Mouse (Mus musculus) brain, adult 10 weeks (tissue): ENCODE measurements around the gene Gm17428. TPM values are rescaled to one million over a fixed set of nuclear protein-coding genes. Genes with fewer than 3 reads are reported as not detected.

Experiments used
- polyA plus RNA-seq: library from polyadenylated mRNA; stranded (reverse); fragments of 350-450 nt; fragmentation: Illumina TruSeq; extraction: RNeasy Lipid Tissue Mini Kit (QIAGEN cat#74804); gene quantifications from one replicate; pipeline ENCODE4 v1.2.3, GENCODE M21; 2015; ENCODE audit warnings: low read depth, low replicate concordance

Gm17428 gene
- polyA plus RNA-seq, result not detected

DNA sequence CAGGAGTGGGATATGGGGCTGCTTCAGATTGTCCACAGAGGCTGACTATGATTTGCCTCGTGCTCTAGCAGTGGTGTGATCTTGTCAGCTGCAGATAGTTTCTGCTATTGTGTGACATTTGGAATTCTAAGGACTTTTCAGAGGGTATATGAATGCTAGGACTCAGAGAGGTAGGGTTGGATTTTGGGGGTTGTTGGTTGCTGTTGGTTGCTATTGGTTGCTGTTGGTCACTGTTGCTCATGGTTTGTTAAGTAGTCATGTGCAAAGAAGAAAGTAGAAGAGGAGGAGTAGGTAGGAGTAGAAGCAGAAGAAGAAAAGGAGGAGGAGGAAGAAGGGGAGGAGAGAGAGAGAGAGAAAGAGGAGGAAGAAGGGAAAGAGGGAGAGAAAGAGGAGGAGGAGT lies at the start of gene Gm17428:
Gene Gm17428, plus strand, starts transcription at position 301 of the 400 bp plus-strand sequence.

DNA sequence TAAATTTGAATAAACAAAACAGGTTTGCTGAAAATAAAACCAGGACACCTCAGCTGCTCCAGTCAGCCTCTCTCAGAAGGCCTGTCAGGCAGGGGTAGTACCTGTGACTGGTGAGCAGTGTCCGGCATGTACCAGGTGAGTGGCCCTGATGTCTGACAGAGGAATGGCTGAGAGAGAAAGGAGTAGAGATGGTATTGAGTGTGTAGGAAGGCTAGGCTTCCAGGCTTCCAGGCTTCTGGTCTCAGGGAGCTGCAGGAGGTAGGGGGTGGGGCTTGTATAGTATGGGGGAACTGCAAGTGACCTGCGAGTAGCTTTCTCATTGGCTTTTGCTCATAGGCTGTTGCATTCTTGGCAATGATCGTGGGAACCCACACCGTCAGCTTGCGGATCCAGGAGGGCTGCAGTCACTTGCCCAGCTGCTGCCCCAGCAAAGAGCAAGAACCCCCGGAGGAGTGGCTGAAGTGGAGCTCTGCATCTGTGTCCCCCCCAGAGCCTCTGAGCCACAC lies 44.0 kb upstream of the Gm17428 start, which contains the start of gene Il25:
Gene Il25, plus strand, starts transcription at position 51 of the 506 bp plus-strand sequence.

DNA sequence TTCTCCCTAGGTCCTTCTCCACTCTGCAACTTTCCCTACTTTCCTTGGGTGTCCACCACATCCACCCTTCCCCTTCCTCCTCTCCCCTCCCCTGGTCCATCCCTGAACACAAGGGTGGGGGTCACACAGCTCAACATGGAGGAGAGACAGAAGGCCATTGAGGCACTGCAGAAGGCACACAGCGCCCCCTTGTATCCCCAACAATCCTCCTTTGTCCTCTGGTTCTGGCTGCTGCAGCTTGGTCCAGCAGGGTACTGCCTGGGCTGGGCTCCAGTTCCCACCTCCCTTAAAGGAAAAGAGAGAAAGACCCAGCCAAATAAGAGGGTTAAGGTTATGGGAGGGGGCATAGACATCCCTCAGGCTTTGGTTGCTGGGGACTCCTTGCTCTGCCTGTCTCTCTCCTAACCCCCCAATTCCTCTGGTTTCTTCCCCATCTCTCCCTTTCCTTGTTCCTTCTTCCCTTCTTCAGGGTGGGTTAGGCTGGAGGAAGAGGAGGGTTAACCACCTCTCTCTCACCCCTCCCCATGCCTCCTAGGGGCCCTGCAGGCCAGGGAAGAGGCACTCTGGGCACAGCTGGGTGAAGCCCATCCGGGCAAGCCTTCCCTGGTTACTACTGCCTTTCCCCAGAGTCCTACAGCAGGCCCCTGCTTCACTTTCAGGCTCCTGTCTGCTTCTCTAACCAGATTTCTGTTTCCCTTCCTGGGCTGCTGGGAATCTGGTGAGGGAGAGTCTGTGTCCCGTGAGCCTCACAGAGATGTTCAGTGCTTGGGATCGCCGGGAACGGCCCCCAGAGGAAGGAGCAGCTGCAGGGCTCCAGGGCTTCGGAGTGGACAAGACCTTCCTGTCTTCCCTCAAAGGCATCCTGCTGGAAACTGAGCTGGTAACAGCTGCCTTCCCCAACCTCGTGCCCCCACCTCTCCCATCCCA lies 40.6 kb upstream of the Gm17428 start, which contains the start of gene Cmtm5:
Gene Cmtm5, plus strand, starts transcription at position 358 of the 927 bp plus-strand sequence.

DNA sequence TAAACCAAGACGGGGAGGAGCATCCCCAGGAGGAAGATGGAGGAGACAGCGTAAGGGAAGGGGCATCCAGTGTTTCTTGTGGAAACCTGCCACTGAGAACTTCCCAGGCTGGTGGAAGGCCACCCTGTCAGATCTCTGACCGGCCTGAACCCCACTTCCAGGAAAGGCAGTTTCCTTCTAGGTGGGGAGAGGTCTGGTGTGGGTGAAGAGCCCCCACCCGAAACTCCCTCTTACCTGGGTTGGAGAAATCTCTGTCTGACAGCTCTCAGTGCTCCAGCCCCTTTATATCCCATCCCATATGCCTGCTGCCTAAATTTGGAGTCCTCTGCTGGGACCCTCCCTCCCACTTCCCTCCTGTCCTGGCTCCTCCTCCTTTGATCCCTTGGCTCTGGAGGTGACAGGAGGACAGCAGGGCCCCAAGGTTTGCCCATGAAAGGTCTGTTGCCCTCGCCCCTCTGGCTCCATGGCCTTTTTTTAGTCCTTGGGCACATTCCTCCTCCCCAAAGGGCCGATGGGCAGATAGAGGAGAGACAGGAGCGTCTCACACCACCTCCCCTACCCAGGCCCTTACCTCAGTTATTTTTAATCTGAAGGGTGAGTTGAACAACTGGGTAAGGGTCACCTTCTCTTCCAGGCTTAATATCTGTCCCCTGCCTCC lies 10.3 kb upstream of the Gm17428 start, which contains the start of gene Myh6:
Gene Myh6, minus strand, starts transcription at position 608 of the 658 bp plus-strand sequence.

DNA sequence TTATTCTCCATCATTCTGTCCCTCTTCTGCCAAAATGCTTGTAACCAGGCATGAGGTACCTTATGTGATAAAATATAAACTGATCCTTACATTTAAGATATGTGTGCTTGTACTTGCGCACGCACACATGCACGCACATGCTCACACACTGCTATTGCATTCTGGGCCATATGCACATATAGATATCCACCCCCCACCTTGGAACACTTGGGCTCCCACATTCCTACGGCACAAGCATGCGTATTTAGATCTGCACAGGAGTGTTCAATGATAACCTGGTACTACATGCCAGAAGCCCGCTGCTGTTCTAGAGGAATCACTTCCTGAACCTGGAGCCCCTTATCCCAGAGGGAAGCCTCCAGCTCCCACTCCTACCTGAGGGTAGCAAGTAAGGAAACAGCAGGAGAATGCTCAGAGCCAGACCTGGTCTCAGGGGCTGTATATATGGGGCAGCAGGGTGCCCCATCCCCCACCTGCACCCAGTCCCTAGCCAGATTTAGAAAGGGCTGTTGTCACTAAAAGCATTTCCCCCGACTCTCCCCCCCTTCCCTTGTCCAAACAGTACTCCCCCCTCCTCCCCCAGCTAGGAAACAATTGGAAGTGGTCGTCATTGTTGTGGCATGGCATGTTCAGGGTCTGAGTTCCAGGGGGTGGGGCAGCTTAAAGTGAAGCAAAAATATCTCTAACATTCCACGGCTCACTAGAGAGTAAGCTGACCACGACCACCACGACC lies 17.6 kb downstream of the Gm17428 start, which contains the start of gene Myh7:
Gene Myh7, minus strand, starts transcription at position 491 of the 733 bp plus-strand sequence.

DNA sequence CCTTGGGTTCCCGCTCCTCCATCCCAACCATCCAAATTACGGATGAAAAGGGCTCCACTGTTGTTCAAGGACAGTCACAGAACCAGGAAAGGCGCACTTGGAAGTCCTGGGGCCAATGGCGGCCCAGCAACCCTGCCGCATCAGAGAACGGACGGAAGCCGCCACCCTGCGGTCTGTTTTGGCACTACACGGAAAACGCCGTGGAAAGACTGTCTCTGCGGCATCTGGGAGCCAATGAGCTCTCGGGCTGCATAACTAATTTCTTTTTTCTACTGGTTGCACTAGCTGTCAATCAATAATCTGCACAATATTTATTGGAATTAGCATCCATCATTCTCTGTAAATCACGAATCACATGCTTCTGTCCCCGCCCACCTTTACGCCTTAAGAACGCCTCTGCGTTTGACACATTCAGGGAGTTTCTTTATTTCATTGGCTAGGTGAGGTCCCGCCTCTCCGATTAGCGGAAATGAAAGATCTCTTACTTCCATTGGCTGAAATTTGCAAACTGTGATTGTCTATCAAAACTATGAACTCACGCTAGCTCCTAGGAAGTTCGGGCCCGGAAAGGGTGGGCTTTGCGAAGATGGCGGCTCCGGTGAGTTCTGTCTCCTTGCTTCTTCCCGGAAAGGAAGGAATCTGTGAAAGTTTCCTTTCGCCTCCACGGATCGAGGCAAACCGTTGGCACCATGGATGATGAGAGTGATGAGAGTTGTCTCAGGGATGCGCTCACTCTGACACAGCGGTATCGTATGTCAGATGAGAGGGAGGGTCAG lies 38.4 kb downstream of the Gm17428 start, which contains the start of gene Ngdn:
Gene Ngdn, plus strand, starts transcription at position 464 of the 776 bp plus-strand sequence.

Other genes with a start within 250 kb of the Gm17428 start
- gene Slc7a8, start 195.0 kb upstream of the Gm17428 start, polyA plus RNA-seq, result 35.8 TPM
- gene Rnf212b, start 162.8 kb upstream of the Gm17428 start, polyA plus RNA-seq, result not detected
- 11.7 TPM for gene Homez, start 106.0 kb upstream of the Gm17428 start, polyA plus RNA-seq
- 18.4 TPM for gene Ppp1r3e, start 99.4 kb upstream of the Gm17428 start, polyA plus RNA-seq
- 100 TPM for gene Bcl2l2, start 93.6 kb upstream of the Gm17428 start, polyA plus RNA-seq
- not detected for gene Gm20521, start 93.5 kb upstream of the Gm17428 start, polyA plus RNA-seq
- gene Pabpn1, start 84.4 kb upstream of the Gm17428 start, polyA plus RNA-seq, result 242 TPM
- gene Slc22a17, start 63.8 kb upstream of the Gm17428 start, polyA plus RNA-seq, result 521 TPM
- gene Efs, start 50.8 kb upstream of the Gm17428 start, polyA plus RNA-seq, result 10.0 TPM
- gene Il25, start 44.2 kb upstream of the Gm17428 start, polyA plus RNA-seq, result not detected
- gene Cmtm5, start 40.7 kb upstream of the Gm17428 start, polyA plus RNA-seq, result 113 TPM
- gene Myh6, start 10.0 kb upstream of the Gm17428 start, polyA plus RNA-seq, result 1.4 TPM
- 17.5 TPM for gene Myh7, start 17.7 kb downstream of the Gm17428 start, polyA plus RNA-seq
- 34.0 TPM for gene Ngdn, start 38.5 kb downstream of the Gm17428 start, polyA plus RNA-seq
- gene Zfhx2, start 115.4 kb downstream of the Gm17428 start, polyA plus RNA-seq, result 15.5 TPM
- 28.1 TPM for gene Thtpa, start 117.9 kb downstream of the Gm17428 start, polyA plus RNA-seq
- gene Ap1g2, start 129.7 kb downstream of the Gm17428 start, polyA plus RNA-seq, result 7.5 TPM
- gene Jph4, start 140.0 kb downstream of the Gm17428 start, polyA plus RNA-seq, result 157 TPM
- not detected for gene Dhrs2, start 245.1 kb downstream of the Gm17428 start, polyA plus RNA-seq